Mouse (Mus musculus): Measurements from ENCODE around the gene Atp5h.
"Not testable (repeated sequence)": the region's sequence is repeated elsewhere in the genome, so short reads cannot be mapped to it uniquely, and the experiment has no call there.

Gene Atp5h

GRCm38 (mm10) chr11:115419531-115420237 is at the start of gene Atp5h, which contains the start of gene Kctd2:
Gene Atp5h (minus strand): TSS chr11:115419962.
Gene Kctd2 (plus strand): TSS chr11:115420128.
- DNase-seq (ENCODE audit: low read depth): peak; percentile 98

GRCm38 (mm10) chr11:115467217-115467618 is 47.5 kb upstream of the Atp5h start:
- DNase-seq (ENCODE audit: low read depth): peak; percentile 51

GRCm38 (mm10) chr11:115464851-115465250 is 45.1 kb upstream of the Atp5h start:
- no peak for DNase-seq (ENCODE audit: low read depth)

- no peak for DNase-seq (ENCODE audit: low read depth)
Observed at GRCm38 (mm10) chr11:115463397-115463796, 43.6 kb upstream of the Atp5h start.

- DNase-seq (ENCODE audit: low read depth): no peak
Observed at GRCm38 (mm10) chr11:115462243-115462891, 42.6 kb upstream of the Atp5h start, which contains the start of gene Slc16a5. Gene Slc16a5 (plus strand): TSS chr11:115462474.

- no peak for DNase-seq (ENCODE audit: low read depth)
Observed at GRCm38 (mm10) chr11:115461846-115462242, 42.1 kb upstream of the Atp5h start.

- no peak for DNase-seq (ENCODE audit: low read depth)
Observed at GRCm38 (mm10) chr11:115460976-115461375, 41.2 kb upstream of the Atp5h start.

- no peak for DNase-seq (ENCODE audit: low read depth)
Observed at GRCm38 (mm10) chr11:115457405-115457804, 37.6 kb upstream of the Atp5h start.

- DNase-seq (ENCODE audit: low read depth): no peak
Observed at GRCm38 (mm10) chr11:115456182-115456581, 36.4 kb upstream of the Atp5h start.

GRCm38 (mm10) chr11:115455619-115456018 is 35.9 kb upstream of the Atp5h start:
- DNase-seq (ENCODE audit: low read depth): no peak

GRCm38 (mm10) chr11:115454822-115455221 is 35.1 kb upstream of the Atp5h start:
- DNase-seq (ENCODE audit: low read depth): not testable (repeated sequence)

GRCm38 (mm10) chr11:115453306-115453705 is 33.5 kb upstream of the Atp5h start:
- no peak for DNase-seq (ENCODE audit: low read depth)

- no peak for DNase-seq (ENCODE audit: low read depth)
Observed at GRCm38 (mm10) chr11:115452281-115452860, 32.6 kb upstream of the Atp5h start.

GRCm38 (mm10) chr11:115451781-115452241 is 32.0 kb upstream of the Atp5h start:
- DNase-seq (ENCODE audit: low read depth): no peak

- no peak for DNase-seq (ENCODE audit: low read depth)
Observed at GRCm38 (mm10) chr11:115450176-115450575, 30.4 kb upstream of the Atp5h start.

- no peak for DNase-seq (ENCODE audit: low read depth)
Observed at GRCm38 (mm10) chr11:115448998-115449397, 29.2 kb upstream of the Atp5h start.

- no peak for DNase-seq (ENCODE audit: low read depth)
Observed at GRCm38 (mm10) chr11:115448075-115448474, 28.3 kb upstream of the Atp5h start.

- DNase-seq (ENCODE audit: low read depth): no peak
Observed at GRCm38 (mm10) chr11:115447321-115447885, 27.6 kb upstream of the Atp5h start.

- DNase-seq (ENCODE audit: low read depth): no peak
Observed at GRCm38 (mm10) chr11:115446906-115447305, 27.1 kb upstream of the Atp5h start.

GRCm38 (mm10) chr11:115441417-115441816 is 21.7 kb upstream of the Atp5h start:
- no peak for DNase-seq (ENCODE audit: low read depth)

GRCm38 (mm10) chr11:115439906-115440595 is 20.3 kb upstream of the Atp5h start, which contains the start of gene Trim80:
Gene Trim80 (plus strand): TSS chr11:115440545.
- DNase-seq (ENCODE audit: low read depth): peak; percentile 34

- no peak for DNase-seq (ENCODE audit: low read depth)
Observed at GRCm38 (mm10) chr11:115439326-115439725, 19.6 kb upstream of the Atp5h start.
